Mouse (Mus musculus) liver, embryonic 15.5 days (tissue): ENCODE data around the gene Shld1. TPM values are rescaled to one million over a fixed set of nuclear protein-coding genes. Genes with fewer than 3 reads are reported as not detected.

Experiments
- ATAC-seq: fragments of 200-750 bp; cut with Nextera tagmentation; 2 replicates; pipeline ENCODE4 v1.8.0; 2017; ENCODE audit warnings: moderate number of reproducible peaks, mild to moderate bottlenecking, moderate library complexity; ENCODE audit not compliant: insufficient read depth
- H3K27ac ChIP-seq: fragments of 300-500 bp; sonication (generic); replicated peaks from 2 replicates; pipeline ENCODE4 v1.5.1; 2015; ENCODE audit warnings: mild to moderate bottlenecking, inconsistent platforms
- H3K27me3 ChIP-seq: fragments of 300-500 bp; sonication (generic); 2 replicates; pipeline ENCODE4 v1.6.1; 2015; ENCODE audit warnings: mild to moderate bottlenecking, inconsistent platforms
- H3K36me3 ChIP-seq: fragments of 300-500 bp; sonication (generic); replicated peaks from 2 replicates; pipeline ENCODE4 v1.6.1; 2015; ENCODE audit warnings: moderate library complexity, mild to moderate bottlenecking, inconsistent platforms
- H3K4me1 ChIP-seq: fragments of 300-500 bp; sonication (generic); replicated peaks from 2 replicates; pipeline ENCODE4 v1.6.1; 2015; ENCODE audit warnings: inconsistent platforms
- H3K4me2 ChIP-seq: fragments of 300-500 bp; sonication (generic); 2 replicates; pipeline ENCODE4 v1.6.1; 2015; ENCODE audit warnings: moderate library complexity, mild to moderate bottlenecking, inconsistent platforms
- H3K4me3 ChIP-seq: fragments of 300-500 bp; sonication (generic); replicated peaks from 2 replicates; pipeline ENCODE4 v1.5.1; 2015; ENCODE audit warnings: mild to moderate bottlenecking, inconsistent platforms
- H3K9ac ChIP-seq: fragments of 300-500 bp; sonication (generic); 2 replicates; pipeline ENCODE4 v1.6.1; 2015; ENCODE audit warnings: moderate library complexity, mild to moderate bottlenecking, inconsistent platforms
- H3K9me3 ChIP-seq: fragments of 300-500 bp; sonication (generic); replicated peaks from 2 replicates; pipeline ENCODE4 v1.6.1; 2016; ENCODE audit warnings: inconsistent platforms
- WGBS: fragments of 180-500 bp; shearing (Covaris S2); methylation state at CpG from one replicate; pipeline ENCODE4 v1.1.7; 2015; ENCODE audit warnings: mixed read lengths; ENCODE audit not compliant: insufficient replicate concordance; 5-methylcytosine and 5-hydroxymethylcytosine counted together
- polyA plus RNA-seq: library from polyadenylated mRNA; unstranded; fragments of >200 nt; fragmentation: Nextera tagmentation; extraction: Ambion mirVana; gene quantifications from 2 replicates; pipeline ENCODE4 v1.2.1, GENCODE M21; 2015

Shld1 gene
- polyA plus RNA-seq, 1 experiment from 2014 or later: 10.5 TPM

DNA sequence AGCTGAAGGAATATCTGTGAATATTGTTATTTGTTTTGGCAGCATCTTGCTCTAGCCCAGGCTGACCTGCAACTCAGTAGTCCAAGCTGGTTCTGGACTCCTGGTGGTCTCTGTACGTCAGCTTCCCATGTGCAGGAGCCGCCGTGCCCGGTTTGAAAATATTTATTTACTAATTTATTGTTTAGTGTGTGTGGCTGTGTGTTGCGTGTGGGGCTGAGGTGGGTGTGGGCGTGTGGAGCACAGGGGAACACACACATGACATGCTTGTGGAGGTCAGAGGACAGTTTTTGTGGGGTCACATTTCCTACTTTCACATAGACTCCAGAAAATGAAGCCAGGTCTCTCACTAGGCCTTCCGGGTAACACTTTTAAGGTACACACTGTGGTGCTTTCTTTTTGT lies 37.8 kb downstream of the Shld1 start:
- no peaks in the 10 kb centered on the region for H3K36me3 ChIP-seq
- no peaks in the 10 kb centered on the region for H3K4me1 ChIP-seq
- H3K4me3 ChIP-seq: no peak overlapping the region
- WGBS: 75% methylated on average over 7 of the region's 7 CpGs
- H3K4me2 ChIP-seq: no peak overlapping the region
- H3K9ac ChIP-seq: no peak overlapping the region
- no peaks in the 10 kb centered on the region for H3K27me3 ChIP-seq
- H3K27ac ChIP-seq: no peak overlapping the region
- H3K9me3 ChIP-seq: no peaks in the 10 kb centered on the region
- ATAC-seq: no peak

DNA sequence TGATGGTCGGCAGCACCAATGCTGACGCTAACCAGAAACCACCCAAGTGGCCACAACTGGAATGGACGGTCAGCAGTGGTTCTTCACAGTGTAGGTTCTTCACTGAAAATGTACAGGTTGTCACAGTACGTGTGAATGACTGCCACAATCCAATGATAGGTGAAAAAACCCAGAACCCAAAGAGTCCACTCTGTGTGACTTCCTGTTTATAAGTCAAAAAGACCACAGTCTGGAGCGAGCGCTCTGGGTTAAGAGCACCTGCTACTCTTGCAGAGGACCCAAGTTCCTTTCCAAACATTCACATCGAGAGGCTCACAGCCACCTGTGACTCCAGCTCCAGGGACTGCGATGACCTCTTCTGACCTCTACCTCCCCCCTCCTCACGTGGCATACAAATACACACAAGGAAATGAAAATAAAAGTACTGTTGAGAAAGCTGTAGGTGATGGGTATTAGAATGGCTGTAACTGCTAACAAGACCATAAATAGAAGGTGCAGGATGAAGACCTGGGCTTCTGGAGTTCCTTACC lies 38.7 kb downstream of the Shld1 start:
- Histone ChIP-seq H3K4me3 (no peak overlapping the region), H3K27me3 (no peaks in the 10 kb centered on the region), H3K36me3 (no peaks in the 10 kb centered on the region), H3K9ac (no peak overlapping the region), H3K4me1 (no peaks in the 10 kb centered on the region), H3K9me3 (no peaks in the 10 kb centered on the region), H3K27ac (no peak overlapping the region), H3K4me2 (no peak overlapping the region)
- ATAC-seq: no peak
- WGBS: 59% methylated on average over 9 of the region's 9 CpGs

DNA sequence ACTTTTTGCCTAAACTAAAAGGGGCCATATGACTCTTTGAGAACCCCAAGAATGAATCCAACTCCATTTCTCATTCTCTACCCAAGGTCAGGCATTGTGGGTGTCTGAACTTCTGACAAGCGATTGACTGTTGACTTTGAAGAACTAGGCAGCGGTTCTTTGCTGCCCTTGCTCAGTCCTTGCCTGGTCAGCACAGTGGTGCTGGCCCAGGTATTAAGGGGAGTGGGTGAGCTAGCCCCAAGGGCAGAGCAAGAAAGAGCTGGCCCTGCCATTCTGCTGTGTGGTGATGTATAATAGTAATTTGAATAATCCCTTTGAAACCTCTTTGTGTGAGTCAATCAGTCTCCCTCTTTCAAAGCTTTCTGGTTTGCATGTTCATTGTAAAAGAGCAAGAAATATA lies 39.4 kb downstream of the Shld1 start:
- ATAC-seq: no peak
- no peak overlapping the region for H3K9ac ChIP-seq
- no peaks in the 10 kb centered on the region for H3K9me3 ChIP-seq
- H3K27ac ChIP-seq: no peak overlapping the region
- no peaks in the 10 kb centered on the region for H3K4me1 ChIP-seq
- H3K4me3 ChIP-seq: no peak overlapping the region
- H3K4me2 ChIP-seq: no peak overlapping the region
- no peaks in the 10 kb centered on the region for H3K36me3 ChIP-seq
- H3K27me3 ChIP-seq: no peaks in the 10 kb centered on the region
- 65% methylated on average over 2 of the region's 2 CpGs for WGBS

DNA sequence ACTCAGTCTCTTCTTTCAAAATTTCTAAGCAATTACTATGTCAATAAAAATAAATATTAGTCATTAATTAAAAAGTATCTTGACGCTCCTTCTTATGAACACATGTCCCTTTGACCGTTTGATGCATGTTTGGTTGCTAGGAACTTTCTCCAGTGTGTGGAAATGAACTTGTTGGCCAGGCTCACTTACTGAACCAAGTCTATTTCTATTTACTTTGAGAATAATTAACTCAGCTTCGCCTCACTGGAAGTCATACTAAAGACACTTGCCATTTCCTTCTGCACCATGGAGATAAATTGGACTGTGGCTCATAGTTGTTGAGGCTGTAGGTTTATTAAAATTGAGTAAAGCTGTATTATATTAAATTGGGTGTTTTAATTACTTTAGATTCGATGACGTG lies 46.2 kb downstream of the Shld1 start:
- no peak overlapping the region for H3K27ac ChIP-seq
- H3K9ac ChIP-seq: no peak overlapping the region
- no peak overlapping the region for H3K4me3 ChIP-seq
- H3K36me3 ChIP-seq: no peaks in the 10 kb centered on the region
- no peaks in the 10 kb centered on the region for H3K4me1 ChIP-seq
- WGBS: 71% methylated on average over 5 of the region's 5 CpGs
- no peak overlapping the region for H3K4me2 ChIP-seq
- no peaks in the 10 kb centered on the region for H3K9me3 ChIP-seq
- ATAC-seq: no peak
- H3K27me3 ChIP-seq: no peaks in the 10 kb centered on the region

DNA sequence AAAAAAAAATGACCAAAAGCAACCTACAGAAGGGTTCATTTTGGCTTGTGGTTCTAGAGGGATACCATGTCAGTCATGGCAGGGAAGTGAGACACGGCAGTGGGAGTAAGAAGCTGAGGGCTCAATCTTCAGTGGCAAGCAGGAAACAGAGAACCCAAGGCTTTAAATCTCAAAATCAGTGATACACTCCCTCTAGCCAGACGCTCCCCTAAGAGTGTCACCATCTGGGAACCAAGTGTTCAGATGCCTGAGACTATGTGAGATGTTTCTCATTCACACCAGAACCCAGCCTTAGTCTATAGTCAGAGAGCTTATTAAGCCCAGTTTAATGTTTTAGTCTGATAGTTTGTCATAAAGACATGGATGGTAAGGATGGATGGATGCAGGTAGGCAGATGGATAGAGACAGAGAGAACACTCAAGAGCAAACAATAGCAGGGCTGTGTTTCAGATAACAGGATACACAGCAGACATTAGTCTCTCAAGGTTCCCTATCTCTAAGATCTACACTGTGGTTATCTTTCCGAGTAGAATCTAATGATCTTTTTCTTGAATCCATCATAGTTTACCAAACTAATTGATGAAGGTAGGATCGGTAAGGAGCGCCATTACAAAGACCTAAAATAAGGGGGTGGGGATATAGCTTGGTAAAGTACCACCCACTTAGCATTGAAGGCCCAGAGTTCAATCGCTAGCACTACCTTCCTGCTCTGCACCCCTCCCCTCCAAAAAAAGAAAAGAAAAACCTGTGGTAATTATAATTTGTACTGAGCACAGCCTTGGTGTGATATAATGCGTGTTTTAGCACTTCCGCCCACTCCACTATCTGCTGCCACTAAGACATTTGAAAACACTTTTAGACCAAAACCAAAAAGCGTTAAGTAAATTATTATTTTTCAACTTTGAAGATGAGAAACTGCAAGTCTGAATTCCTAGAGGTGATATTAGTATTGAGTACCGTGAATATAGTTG lies 47.2 kb downstream of the Shld1 start:
- no peaks in the 10 kb centered on the region for H3K9me3 ChIP-seq
- no peak overlapping the region for H3K27ac ChIP-seq
- no peaks in the 10 kb centered on the region for H3K27me3 ChIP-seq
- no peak for ATAC-seq
- no peaks in the 10 kb centered on the region for H3K36me3 ChIP-seq
- no peak overlapping the region for H3K4me2 ChIP-seq
- H3K4me1 ChIP-seq: no peaks in the 10 kb centered on the region
- 73% methylated on average over 10 of the region's 10 CpGs for WGBS
- H3K4me3 ChIP-seq: no peak overlapping the region
- H3K9ac ChIP-seq: no peak overlapping the region

DNA sequence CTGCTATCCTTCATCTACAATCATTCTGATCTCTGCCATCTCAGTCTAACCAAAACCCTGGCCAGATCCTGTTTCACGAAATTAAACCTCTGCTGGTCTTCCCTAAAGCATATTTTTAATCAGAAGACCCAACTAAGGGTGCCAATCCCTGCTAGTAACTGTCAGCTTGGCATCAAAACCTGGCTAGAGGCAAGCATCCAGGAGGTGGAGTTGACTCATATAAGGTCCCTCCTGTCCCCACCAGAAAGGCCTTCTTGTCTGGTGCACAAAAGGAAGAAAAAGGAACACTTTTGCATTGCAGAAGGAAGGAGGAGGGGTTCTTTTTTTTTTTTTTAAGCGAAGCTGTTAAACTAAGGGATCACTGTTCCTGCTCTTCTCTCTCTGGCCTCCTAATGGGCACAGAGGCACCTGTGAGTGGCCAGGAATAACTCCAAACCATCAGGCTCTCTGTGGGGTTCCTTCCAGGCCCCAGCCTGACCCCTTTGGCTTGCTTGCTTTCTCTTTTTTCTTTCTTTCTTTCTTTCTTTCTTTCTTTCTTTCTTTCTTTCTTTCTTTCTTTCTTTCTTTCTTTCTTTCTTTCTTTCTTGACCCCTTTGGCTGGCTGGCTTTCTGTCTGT lies 52.2 kb downstream of the Shld1 start:
- H3K9me3 ChIP-seq: no peaks in the 10 kb centered on the region
- H3K4me2 ChIP-seq: no peak overlapping the region
- H3K27ac ChIP-seq: no peak overlapping the region
- ATAC-seq: no peak
- H3K4me1 ChIP-seq: no peaks in the 10 kb centered on the region
- H3K4me3 ChIP-seq: no peak overlapping the region
- H3K27me3 ChIP-seq: no peaks in the 10 kb centered on the region
- WGBS: 36% methylated on average over 2 of the region's 2 CpGs
- no peaks in the 10 kb centered on the region for H3K36me3 ChIP-seq
- H3K9ac ChIP-seq: no peak overlapping the region

DNA sequence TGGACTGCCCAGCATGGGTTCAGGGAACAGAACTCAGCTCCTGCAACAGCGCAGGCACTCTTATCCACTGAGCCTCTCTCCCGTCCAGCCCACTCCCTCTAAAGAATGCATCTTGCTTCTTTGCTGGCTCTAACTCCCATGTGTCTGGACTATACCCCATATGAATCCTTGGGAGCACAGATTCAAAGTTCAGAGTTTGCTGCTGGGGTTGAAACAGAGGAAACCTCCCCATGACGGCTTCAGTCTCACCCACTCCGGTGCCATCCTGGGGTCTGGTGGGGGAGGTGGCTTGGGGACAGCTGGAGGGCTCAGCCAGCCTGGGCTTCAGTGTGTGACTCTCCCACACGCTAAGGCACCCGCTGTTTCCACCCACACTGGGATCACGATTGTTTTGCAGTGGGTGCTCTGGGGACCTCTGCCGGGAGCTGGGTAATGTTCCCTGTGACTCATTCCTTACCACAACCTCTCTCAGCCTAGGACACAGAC lies 55.2 kb downstream of the Shld1 start:
- Histone ChIP-seq H3K9ac (no peak overlapping the region), H3K4me1 (no peaks in the 10 kb centered on the region), H3K4me3 (no peak overlapping the region), H3K36me3 (no peaks in the 10 kb centered on the region), H3K27ac (no peak overlapping the region), H3K4me2 (no peak overlapping the region), H3K9me3 (no peaks in the 10 kb centered on the region), H3K27me3 (no peaks in the 10 kb centered on the region)
- 67% methylated on average over 8 of the region's 8 CpGs for WGBS
- ATAC-seq: no peak

DNA sequence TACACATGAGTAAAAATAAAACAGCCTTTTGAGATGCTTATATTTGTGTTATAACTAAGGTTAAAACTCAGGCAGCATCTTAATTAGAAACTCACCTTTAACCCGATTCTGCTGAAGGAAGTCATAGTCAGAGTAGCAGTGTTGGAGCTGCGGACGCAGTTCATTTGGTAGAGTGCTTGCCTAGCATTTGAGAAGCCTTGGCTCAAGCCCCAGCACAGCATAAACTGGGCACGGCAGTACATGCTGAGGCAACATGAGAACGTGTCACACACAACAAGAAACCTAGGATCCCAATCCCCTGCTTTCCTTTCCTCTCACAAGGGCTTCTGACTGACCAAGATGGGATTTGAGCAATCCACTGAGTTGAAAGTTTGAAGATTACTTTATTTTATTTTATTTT lies 58.1 kb downstream of the Shld1 start:
- H3K9ac ChIP-seq: no peak overlapping the region
- no peak overlapping the region for H3K4me2 ChIP-seq
- WGBS: 64% methylated on average over 5 of the region's 5 CpGs
- H3K9me3 ChIP-seq: no peaks in the 10 kb centered on the region
- H3K27ac ChIP-seq: no peak overlapping the region
- no peak for ATAC-seq
- H3K4me1 ChIP-seq: no peaks in the 10 kb centered on the region
- no peaks in the 10 kb centered on the region for H3K36me3 ChIP-seq
- H3K4me3 ChIP-seq: no peak overlapping the region
- no peaks in the 10 kb centered on the region for H3K27me3 ChIP-seq

DNA sequence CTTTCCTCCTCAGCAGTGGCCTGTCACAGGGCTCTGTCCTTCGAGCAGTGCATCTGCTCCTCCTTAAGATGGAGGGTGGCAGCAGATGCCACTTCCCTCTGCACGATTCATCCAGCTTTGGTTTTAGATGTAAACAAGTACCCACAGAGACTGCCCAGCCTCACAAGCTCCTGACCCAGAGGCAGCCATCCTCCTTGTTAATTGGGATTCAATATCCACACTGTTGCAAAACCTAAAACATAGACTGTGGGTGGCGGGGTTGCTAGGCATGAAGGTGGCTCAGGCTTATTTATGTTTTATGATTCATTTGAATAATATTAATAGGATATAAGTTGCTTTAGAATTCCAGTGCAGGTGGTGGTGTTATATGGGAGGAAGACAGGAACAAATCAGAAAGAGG lies 59.4 kb downstream of the Shld1 start:
- whole genome bisulfite sequencing: 67% methylated on average over 3 of the region's 3 CpGs

DNA sequence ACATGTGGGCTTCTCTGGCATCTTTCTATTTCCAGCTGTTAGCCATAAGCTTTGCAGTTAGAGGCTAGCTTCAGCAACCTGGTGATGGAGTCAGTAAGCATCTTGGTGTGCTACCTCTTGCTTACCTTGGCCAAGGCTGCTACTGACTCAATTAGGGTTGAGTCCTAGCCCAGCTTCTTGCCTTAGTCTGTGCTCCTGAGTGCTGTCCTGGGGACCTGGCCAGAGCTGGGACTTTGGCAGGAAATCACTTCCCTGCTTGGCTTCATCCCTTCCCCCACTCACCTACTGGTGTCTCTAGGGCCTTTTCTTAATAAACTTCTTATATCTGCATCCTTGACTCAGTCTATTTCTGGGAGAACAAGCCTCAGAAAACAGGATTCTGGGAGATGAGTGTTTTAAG lies 64.0 kb downstream of the Shld1 start:
- H3K9me3 ChIP-seq: no peaks in the 10 kb centered on the region
- no peaks in the 10 kb centered on the region for H3K4me1 ChIP-seq
- H3K36me3 ChIP-seq: no peaks in the 10 kb centered on the region
- H3K4me3 ChIP-seq: no peak overlapping the region
- no peak overlapping the region for H3K4me2 ChIP-seq
- no peak overlapping the region for H3K9ac ChIP-seq
- ATAC-seq: no peak
- no peaks in the 10 kb centered on the region for H3K27me3 ChIP-seq
- no peak overlapping the region for H3K27ac ChIP-seq

More for the DNA sequence above, 59.4 kb downstream of the Shld1 start:
- H3K27me3 ChIP-seq: no peaks in the 10 kb centered on the region
- H3K4me3 ChIP-seq: no peak overlapping the region
- no peaks in the 10 kb centered on the region for H3K9me3 ChIP-seq
- no peak overlapping the region for H3K27ac ChIP-seq
- no peak overlapping the region for H3K4me2 ChIP-seq
- no peaks in the 10 kb centered on the region for H3K4me1 ChIP-seq
- ATAC-seq: no peak
- no peaks in the 10 kb centered on the region for H3K36me3 ChIP-seq
- no peak overlapping the region for H3K9ac ChIP-seq
